Mouse (Mus musculus) megakaryocyte, embryonic 14.5 days (primary cell): Measurements from ENCODE around the gene Tenm3. TPM values are rescaled to one million over a fixed set of nuclear protein-coding genes. Genes with fewer than 3 reads are reported as not detected.
A peak's percentile ranks its signal among the peaks of the same experiment; 100 is the strongest.

Source experiments
- H3K27me3 ChIP-seq: replicated peaks from 2 replicates; pipeline ENCODE3; 2012; ENCODE audit warnings: inconsistent platforms
- H3K36me3 ChIP-seq: replicated peaks from 2 replicates; pipeline ENCODE3; 2012; ENCODE audit warnings: low read length, inconsistent platforms, mixed read lengths
- H3K4me1 ChIP-seq: 2 replicates; pipeline ENCODE4 v1.6.1; 2012; ENCODE audit warnings: inconsistent platforms
- H3K4me3 ChIP-seq: replicated peaks from 2 replicates; pipeline ENCODE3; 2012; ENCODE audit warnings: moderate library complexity, mild to moderate bottlenecking, inconsistent platforms
- H3K9me3 ChIP-seq: 2 replicates; pipeline ENCODE4 v1.6.1; 2012; ENCODE audit warnings: inconsistent platforms
- FLI1 ChIP-seq: IDR thresholded peaks from 2 replicates; pipeline ENCODE4 v1.6.1; 2012; ENCODE audit warnings: low read length, inconsistent platforms, mixed read lengths
- GATA1 ChIP-seq: IDR thresholded peaks from 3 replicates; pipeline ENCODE4 v1.6.1; 2012; ENCODE audit warnings: mixed read lengths, low read length, inconsistent platforms, borderline replicate concordance
- polyA plus RNA-seq: library from polyadenylated mRNA; stranded (reverse); fragments of >175 nt; gene quantifications from 2 replicates; pipeline ENCODE4 v1.2.3, GENCODE M21; 2012; ENCODE audit warnings: low replicate concordance; ENCODE audit not compliant: insufficient read depth

Gene Tenm3
- polyA plus RNA-seq, 1 experiment: 0.39 TPM

GRCm38 (mm10) chr8:48560227-48560626 lies 283.5 kb downstream of the Tenm3 start:
- no peak for TF ChIP-seq GATA1
- TF ChIP-seq FLI1: no peak
- Histone ChIP-seq H3K9me3 (peaks cover 9% of the 10 kb centered on the region), H3K4me3 (no peak overlapping the region)

GRCm38 (mm10) chr8:48555546-48556141 lies 288.1 kb downstream of the Tenm3 start:
- TF ChIP-seq GATA1 (no peak), FLI1 (no peak)
- Histone ChIP-seq H3K4me3 (peak overlapping the region; percentile 78), H3K4me1 (peaks cover 10% of the 10 kb centered on the region), H3K27me3 (peaks cover 29% of the 10 kb centered on the region), H3K9me3 (0 out of 2 replicates have a peak, but pooled peaks cover 4% of the 10 kb centered on the region), H3K36me3 (no peaks in the 10 kb centered on the region)

More at GRCm38 (mm10) chr8:48560227-48560626, 283.5 kb downstream of the Tenm3 start:
- Histone ChIP-seq H3K4me1 (peaks cover 6% of the 10 kb centered on the region; the same call in 1 of the 2 replicates), H3K27me3 (peaks cover 14% of the 10 kb centered on the region), H3K36me3 (no peaks in the 10 kb centered on the region)

- Histone ChIP-seq H3K4me3 (peak overlapping the region; percentile 78), H3K36me3 (no peaks in the 10 kb centered on the region), H3K27me3 (peaks cover 29% of the 10 kb centered on the region), H3K4me1 (peaks cover 10% of the 10 kb centered on the region), H3K9me3 (0 out of 2 replicates have a peak, but pooled peaks cover 4% of the 10 kb centered on the region)
- no peak for TF ChIP-seq GATA1
- no peak for TF ChIP-seq FLI1
Measured at GRCm38 (mm10) chr8:48554762-48555545, 288.8 kb downstream of the Tenm3 start.

- no peak overlapping the region for H3K4me3 ChIP-seq
Measured at GRCm38 (mm10) chr8:48553791-48554288, 289.9 kb downstream of the Tenm3 start.

GRCm38 (mm10) chr8:48552306-48552705 lies 291.4 kb downstream of the Tenm3 start:
- no peak for TF ChIP-seq GATA1
- Histone ChIP-seq H3K36me3 (no peaks in the 10 kb centered on the region), H3K27me3 (peaks cover 29% of the 10 kb centered on the region), H3K4me3 (no peak overlapping the region), H3K4me1 (peaks cover 10% of the 10 kb centered on the region), H3K9me3 (peaks cover 12% of the 10 kb centered on the region)

More at GRCm38 (mm10) chr8:48553791-48554288, 289.9 kb downstream of the Tenm3 start:
- H3K36me3 ChIP-seq: no peaks in the 10 kb centered on the region
- TF ChIP-seq FLI1 (no peak), GATA1 (no peak)
- H3K4me1 ChIP-seq: peaks cover 10% of the 10 kb centered on the region
- H3K27me3 ChIP-seq: peaks cover 29% of the 10 kb centered on the region
- peaks cover 7% of the 10 kb centered on the region for H3K9me3 ChIP-seq

- peaks cover 10% of the 10 kb centered on the region for H3K4me1 ChIP-seq
- TF ChIP-seq GATA1: no peak
- H3K4me3 ChIP-seq: no peak overlapping the region
- no peaks in the 10 kb centered on the region for H3K36me3 ChIP-seq
- H3K27me3 ChIP-seq: peaks cover 25% of the 10 kb centered on the region
- peaks cover 16% of the 10 kb centered on the region for H3K9me3 ChIP-seq
Measured at GRCm38 (mm10) chr8:48551370-48551769, 292.4 kb downstream of the Tenm3 start.

GRCm38 (mm10) chr8:48548908-48549307 lies 294.8 kb downstream of the Tenm3 start:
- H3K9me3 ChIP-seq: peaks cover 19% of the 10 kb centered on the region

GRCm38 (mm10) chr8:48545631-48546030 lies 298.1 kb downstream of the Tenm3 start:
- Histone ChIP-seq H3K36me3 (no peaks in the 10 kb centered on the region), H3K9me3 (peaks cover 44% of the 10 kb centered on the region), H3K27me3 (no peaks in the 10 kb centered on the region), H3K4me3 (no peak overlapping the region), H3K4me1 (no peaks in the 10 kb centered on the region)
- TF ChIP-seq FLI1 (no peak), GATA1 (no peak)

More at GRCm38 (mm10) chr8:48548908-48549307, 294.8 kb downstream of the Tenm3 start:
- TF ChIP-seq FLI1 (no peak), GATA1 (no peak)
- Histone ChIP-seq H3K4me3 (no peak overlapping the region), H3K4me1 (no peaks in the 10 kb centered on the region), H3K27me3 (peaks cover 4% of the 10 kb centered on the region), H3K36me3 (no peaks in the 10 kb centered on the region)

- TF ChIP-seq GATA1 (no peak), FLI1 (no peak)
- no peak overlapping the region for H3K4me3 ChIP-seq
Measured at GRCm38 (mm10) chr8:48544840-48545239, 298.9 kb downstream of the Tenm3 start.

GRCm38 (mm10) chr8:48542141-48542540 lies 301.6 kb downstream of the Tenm3 start:
- Histone ChIP-seq H3K4me3 (no peak overlapping the region), H3K27me3 (no peaks in the 10 kb centered on the region), H3K9me3 (peaks cover 42% of the 10 kb centered on the region), H3K4me1 (no peaks in the 10 kb centered on the region), H3K36me3 (no peaks in the 10 kb centered on the region)
- TF ChIP-seq GATA1 (no peak), FLI1 (no peak)

More at GRCm38 (mm10) chr8:48544840-48545239, 298.9 kb downstream of the Tenm3 start:
- no peaks in the 10 kb centered on the region for H3K4me1 ChIP-seq
- H3K27me3 ChIP-seq: no peaks in the 10 kb centered on the region
- H3K9me3 ChIP-seq: peaks cover 45% of the 10 kb centered on the region
- H3K36me3 ChIP-seq: no peaks in the 10 kb centered on the region
